Mouse (Mus musculus): ENCODE measurements around the gene Myadm.

Myadm gene

DNA sequence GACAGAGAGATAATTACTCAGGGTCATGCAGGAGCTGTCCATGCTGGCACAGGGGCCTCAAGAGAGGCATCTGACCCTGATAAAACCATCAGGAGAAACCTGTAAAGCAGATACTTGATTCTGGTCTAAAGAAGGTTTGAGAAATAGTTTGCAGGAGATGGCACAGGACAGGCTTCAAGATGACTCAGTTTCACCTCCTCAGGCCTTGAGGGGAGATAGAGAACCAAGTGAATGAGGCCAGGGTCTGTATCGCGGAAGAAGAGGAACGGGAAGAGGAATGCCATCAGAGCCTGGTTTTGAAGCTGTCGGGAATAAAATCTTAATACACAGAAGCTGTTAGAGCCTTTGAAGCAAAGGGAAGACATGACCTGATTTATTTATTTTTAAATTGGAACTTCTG lies 28.8 kb downstream of the Myadm start:
- in situ Hi-C loops (cut with MboI), result no loop called here

GRCm38 (mm10) chr7:3320856-3321255 lies 32.0 kb downstream of the Myadm start:
- in situ Hi-C loops (cut with MboI), result no loop called here

DNA sequence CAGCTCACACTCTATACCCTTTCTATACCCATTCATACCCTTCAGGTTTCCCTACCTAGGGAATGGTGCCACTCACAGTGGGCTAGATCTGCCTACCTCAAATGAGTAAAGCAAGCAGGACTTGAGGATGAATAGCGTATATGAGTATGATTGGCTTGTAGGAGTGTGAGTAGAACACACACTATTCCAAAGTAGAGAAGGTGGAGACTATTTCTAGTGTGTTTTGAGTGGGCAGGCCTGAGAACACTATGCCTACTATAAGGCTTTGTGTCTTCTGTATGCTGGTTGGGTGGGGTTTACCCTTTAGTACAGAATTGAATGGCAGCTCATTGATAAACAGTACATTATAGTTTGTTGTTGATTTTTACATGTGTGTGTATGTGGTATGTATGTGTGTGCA lies 34.9 kb downstream of the Myadm start:
- in situ Hi-C loops (cut with MboI), result no loop called here

- in situ Hi-C loops (cut with MboI), result no loop called here
These were observed 39.1 kb downstream of the Myadm start for GRCm38 (mm10) chr7:3327961-3328360.

GRCm38 (mm10) chr7:3329776-3330546 lies 41.1 kb downstream of the Myadm start:
- in situ Hi-C loops (cut with MboI), result no loop called here

DNA sequence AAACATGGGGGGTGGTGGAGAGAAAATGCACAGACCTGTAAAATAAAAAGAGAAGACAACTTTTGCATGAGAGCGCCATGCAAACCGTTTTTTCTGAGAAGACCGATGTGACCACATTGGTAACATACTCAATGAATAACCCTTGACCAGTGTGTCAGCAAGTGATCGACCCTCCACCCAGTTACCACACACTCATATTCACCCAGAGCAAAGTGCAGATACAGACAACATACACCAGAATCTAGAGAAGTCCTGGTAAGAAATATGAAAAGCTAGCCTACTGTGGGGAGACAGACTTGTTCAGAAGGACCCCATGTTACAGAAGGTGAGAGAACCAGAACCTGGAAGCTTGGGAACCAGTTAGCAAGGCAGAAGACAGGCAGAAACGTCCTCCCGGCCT lies 42.3 kb downstream of the Myadm start:
- in situ Hi-C loops (cut with MboI), result no loop called here

- in situ Hi-C loops (cut with MboI), result no loop called here
These were observed 42.8 kb downstream of the Myadm start for GRCm38 (mm10) chr7:3331581-3332223.

DNA sequence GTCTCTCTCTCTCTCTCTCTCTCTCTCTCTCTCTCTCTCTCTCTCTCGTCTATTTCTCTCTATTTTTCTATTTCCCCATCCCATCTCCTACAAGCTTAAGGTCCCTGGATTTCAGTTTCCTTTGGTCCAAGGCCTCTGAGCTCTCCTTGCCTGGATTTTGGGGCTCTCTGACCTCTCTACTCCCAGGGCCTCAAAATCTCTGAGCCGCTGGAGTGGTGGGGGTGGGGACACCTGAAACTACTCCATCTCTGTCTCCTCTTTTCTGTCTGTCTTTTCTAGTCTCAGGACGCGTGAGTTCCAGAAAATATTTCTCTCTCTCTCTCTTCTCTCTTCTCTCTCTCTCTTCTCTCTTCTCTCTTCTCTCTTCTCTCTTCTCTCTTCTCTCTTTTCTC lies 43.3 kb downstream of the Myadm start:
- in situ Hi-C loops (cut with MboI), result no loop called here

DNA sequence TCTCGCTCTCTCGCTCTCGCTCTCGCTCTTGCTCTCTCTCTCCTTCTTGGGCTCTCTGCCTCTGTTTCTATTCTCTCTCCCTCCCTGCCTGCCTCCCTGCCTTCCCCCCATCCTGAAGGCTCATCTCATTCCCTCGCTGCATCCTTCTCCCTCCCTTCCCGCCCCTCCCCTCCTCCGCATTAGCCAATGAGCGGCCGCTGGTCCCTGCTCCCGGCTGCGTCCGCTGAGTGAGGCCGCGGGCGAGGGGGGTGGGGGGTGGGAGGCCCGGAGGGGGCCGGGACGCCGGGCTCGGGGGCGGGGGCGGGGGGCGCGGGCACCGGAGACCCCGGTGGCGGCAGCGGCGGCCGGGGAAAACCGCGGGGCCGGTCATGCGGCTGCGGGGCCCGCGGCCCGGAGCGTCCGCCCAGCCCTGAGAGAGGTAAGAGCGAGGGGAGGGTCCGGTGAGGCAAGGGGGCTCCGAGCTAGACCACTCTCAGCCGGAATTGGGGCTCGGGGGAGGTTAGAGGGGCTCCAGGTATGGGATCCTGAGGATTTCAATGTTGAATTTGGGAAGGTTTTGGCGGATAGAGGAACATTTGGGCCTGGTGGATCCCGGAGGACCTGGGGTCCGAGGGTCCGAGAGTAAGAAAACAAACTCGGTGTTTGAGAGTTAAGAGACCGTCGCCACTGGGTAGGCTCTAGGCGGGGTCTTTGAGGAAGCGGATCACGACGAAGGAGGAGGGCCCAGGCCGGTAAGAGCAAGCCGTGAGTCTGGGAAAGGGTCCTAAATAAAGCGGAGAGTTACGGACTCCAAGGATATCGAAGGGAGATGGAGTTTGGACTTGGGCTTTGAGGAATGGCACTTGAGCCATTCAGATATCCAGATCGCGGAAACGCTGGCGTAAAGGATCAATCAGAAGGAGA lies 44.0 kb downstream of the Myadm start, which contains the start of gene Cacng7:
Gene Cacng7, plus strand, starts transcription at position 337 of the 903 bp plus-strand sequence.
- in situ Hi-C loops (cut with MboI), result no loop called here

GRCm38 (mm10) chr7:3333542-3333941 lies 44.7 kb downstream of the Myadm start:
- in situ Hi-C loops (cut with MboI), result no loop called here

- in situ Hi-C loops (cut with MboI), result no loop called here
These were observed 47.5 kb downstream of the Myadm start for GRCm38 (mm10) chr7:3336412-3336811.

DNA sequence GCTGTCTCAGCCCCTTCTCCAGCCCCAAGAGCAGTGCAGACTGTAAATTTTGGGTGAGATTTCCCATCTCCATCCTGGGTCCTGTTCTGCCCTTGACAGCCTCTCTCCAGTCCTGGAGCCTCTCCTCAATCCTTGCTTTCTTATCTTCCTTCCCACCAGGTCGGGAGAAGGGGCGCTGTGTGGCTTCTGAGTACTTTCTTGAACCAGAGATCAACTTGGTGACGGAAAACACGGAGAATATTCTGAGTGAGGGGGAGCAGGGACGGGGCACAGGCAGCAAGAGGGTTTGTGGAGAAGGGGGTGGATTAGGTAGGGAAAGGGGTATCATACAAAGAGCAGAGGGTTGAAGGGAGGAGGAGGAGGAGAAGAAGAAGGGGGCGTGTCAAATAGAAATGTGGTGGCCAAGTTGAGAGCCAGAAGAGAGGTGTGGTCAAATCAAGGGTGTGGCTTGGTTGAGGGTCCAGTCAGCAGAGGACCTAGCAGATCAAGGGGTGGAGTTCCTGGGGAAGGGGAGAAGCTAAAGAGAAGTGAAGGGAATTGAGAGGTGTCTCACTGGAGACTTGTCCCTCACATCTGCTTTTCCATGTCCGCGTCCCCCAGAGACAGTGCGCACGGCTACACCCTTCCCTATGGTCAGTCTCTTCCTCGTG lies 49.5 kb downstream of the Myadm start:
- in situ Hi-C loops (cut with MboI), result no loop called here

GRCm38 (mm10) chr7:3339010-3339409 lies 50.1 kb downstream of the Myadm start:
- in situ Hi-C loops (cut with MboI), result no loop called here

GRCm38 (mm10) chr7:3343861-3344260 lies 55.0 kb downstream of the Myadm start:
- in situ Hi-C loops (cut with MboI), result no loop called here

DNA sequence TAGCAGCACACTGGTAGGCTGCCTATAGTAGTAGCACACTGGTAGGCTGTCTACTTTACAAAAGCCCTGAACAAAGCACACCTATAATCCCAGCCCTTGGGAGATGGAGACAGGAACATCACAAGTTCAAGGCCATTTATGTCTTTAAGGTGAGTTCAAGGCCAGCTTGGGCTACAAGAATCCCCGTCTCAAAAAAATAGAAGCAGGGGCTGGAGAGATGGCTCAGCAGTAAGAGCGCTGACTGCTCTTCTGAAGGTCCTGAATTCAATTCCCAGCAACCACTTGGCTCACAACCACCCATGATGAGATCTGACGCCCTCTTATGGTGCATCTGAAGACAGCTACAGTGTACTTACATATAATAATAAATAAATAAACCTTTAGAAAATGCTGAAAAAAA lies 56.4 kb downstream of the Myadm start:
- in situ Hi-C loops (cut with MboI), result no loop called here

- in situ Hi-C loops (cut with MboI), result no loop called here
These were observed 58.7 kb downstream of the Myadm start for GRCm38 (mm10) chr7:3347366-3348287.

- in situ Hi-C loops (cut with MboI), result no loop called here
These were observed 59.4 kb downstream of the Myadm start for GRCm38 (mm10) chr7:3348326-3348725.

DNA sequence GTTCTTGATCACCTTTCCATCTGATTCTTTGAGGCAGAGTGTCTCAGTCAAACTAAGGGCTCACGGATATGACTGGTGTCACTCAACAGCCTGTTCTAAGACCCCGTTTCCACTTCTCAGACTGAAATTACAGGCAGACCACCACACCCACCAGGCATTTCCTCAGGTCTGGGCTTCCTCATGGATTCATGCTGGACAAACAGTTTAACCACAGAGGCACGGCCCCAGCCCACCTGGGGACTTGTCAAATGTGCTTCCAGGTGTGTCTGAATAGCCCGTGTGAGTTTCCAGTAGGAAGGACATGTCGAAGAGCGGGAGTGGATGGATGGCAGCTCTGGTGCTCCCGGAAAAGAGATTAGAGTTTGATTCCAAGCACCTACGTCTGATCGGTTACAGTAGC lies 60.9 kb downstream of the Myadm start:
- in situ Hi-C loops (cut with MboI), result no loop called here

Data from mature B cell (primary cell).